ENCODE assay signal across 11 mouse cellular contexts in genomic region chr6:63401698-63402097, GRCm38 (mm10).
"Had no signal": no experiment of that assay in that cellular context is flagged by ENCODE, and none has a peak within 500 bp of the region (broad histone marks: within the 10 kb centered on the region; RNA-seq: fewer than 3 reads in every experiment).

No protein-coding gene starts in this region.

- DNase-seq: liver, postnatal 0 days; lung, adult 2 months; lung, postnatal 14 days; lung, postnatal 36 days; right cerebral cortex, postnatal 14 days; thymus, adult 18-20 months; thymus, postnatal 14 days; thymus, postnatal 36 days had no signal

- ATAC-seq: liver, postnatal 0 days; lung, postnatal 0 days; midbrain, embryonic 13.5 days; midbrain, embryonic 15.5 days had no signal
